Mouse (Mus musculus) kidney, adult 2 months (tissue): ENCODE measurements at regions not wholly inside any gene's neighbourhood (a gene's known extent, or its start where the extent isn't known, plus 50 kb on each side); places are given as distances from the start of the nearest gene placed in this dataset.

ENCODE experiments used
- DNase-seq: peaks from one replicate; pipeline ENCODE4 v3.0.0; 2021
- H3K27ac ChIP-seq: fragments of 200-500 bp; 2 replicates; pipeline ENCODE4 v1.5.1; 2012; ENCODE audit warnings: low read depth, low read length, control low read depth, inconsistent platforms; ENCODE audit not compliant: insufficient read depth
- H3K27me3 ChIP-seq: fragments of 200-500 bp; replicated peaks from 2 replicates; pipeline ENCODE4 v1.6.1; 2012; ENCODE audit warnings: mild to moderate bottlenecking, moderate library complexity, low read length, inconsistent platforms; ENCODE audit not compliant: control insufficient read depth, insufficient read depth
- H3K36me3 ChIP-seq: fragments of 200-500 bp; 2 replicates; pipeline ENCODE4 v1.6.1; 2012; ENCODE audit warnings: mild to moderate bottlenecking, moderate library complexity, low read length, inconsistent platforms; ENCODE audit not compliant: control insufficient read depth, insufficient read depth
- H3K4me1 ChIP-seq: fragments of 200-500 bp; 2 replicates; pipeline ENCODE4 v1.6.1; 2011; ENCODE audit warnings: low read length; ENCODE audit not compliant: control insufficient read depth, insufficient read depth
- H3K4me3 ChIP-seq: fragments of 200-500 bp; 2 replicates; pipeline ENCODE4 v1.5.1; 2011; ENCODE audit warnings: mild to moderate bottlenecking, low read depth, low read length, control low read depth; ENCODE audit not compliant: insufficient read depth
- CTCF ChIP-seq: fragments of 200-500 bp; conservative IDR thresholded peaks from 2 replicates; pipeline ENCODE4 v1.5.1; 2011; ENCODE audit warnings: low read depth, mild to moderate bottlenecking, control low read depth, low read length, moderate library complexity, mixed read lengths; ENCODE audit not compliant: insufficient read depth, insufficient read length
- POLR2A ChIP-seq: fragments of 200-500 bp; IDR thresholded peaks from one replicate; pipeline ENCODE4 v1.6.1; 2011; ENCODE audit warnings: low read depth, low read length, control low read depth
- WGBS: fragments of 180-500 bp; shearing (Covaris S2); methylation state at CpG from one replicate; pipeline ENCODE4 v1.1.7; 2018; 5-methylcytosine and 5-hydroxymethylcytosine counted together

DNA sequence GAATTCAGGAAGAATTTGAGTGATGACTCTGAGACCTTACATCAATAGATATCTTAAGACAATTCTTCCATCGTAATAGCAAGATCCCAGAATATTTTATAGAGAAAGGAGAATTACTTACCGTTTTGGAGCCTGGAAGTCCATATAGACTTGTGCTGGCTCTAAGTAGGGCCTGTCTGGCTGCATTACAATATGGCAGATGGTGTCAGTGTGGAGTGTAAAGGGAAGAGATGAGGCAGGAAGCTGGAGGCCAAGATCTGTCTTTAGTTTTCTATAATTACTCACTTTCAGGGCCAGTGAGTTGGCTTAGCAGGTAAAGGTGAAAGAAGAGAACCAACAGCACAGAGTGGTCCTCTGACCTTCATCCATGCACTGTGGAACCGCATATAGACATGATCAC is 63.9 kb upstream of the March10 start:
- Histone ChIP-seq H3K4me3 (no peak overlapping the region), H3K36me3 (no peaks in the 10 kb centered on the region), H3K4me1 (peaks cover under 1% of the 10 kb centered on the region), H3K27me3 (no peaks in the 10 kb centered on the region), H3K27ac (no peak overlapping the region)
- TF ChIP-seq CTCF (no peak), POLR2A (no peak)
- DNase-seq = no peak
- WGBS = 93% methylated on average over 3 of the region's 3 CpGs

DNA sequence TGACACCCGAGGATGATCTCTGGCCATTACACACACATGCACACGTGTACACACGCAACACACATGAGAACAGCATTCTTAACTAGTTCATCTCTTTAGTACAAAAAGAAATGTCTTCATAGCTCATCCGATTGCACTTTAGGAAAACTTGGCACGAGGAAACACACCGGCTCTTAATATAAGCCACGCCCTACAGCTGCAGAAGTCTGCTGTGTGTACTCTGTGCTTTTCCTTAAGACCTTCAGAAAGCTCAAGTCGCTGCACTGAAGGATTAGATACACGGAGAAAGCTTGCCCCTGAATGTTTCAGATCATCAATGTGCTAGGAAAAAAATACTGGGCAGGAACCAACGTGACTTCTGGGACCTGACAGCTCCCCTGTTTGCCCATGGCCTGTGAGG is 56.7 kb upstream of the March10 start:
- DNase-seq = no peak
- 79% methylated on average over 10 of the region's 10 CpGs for WGBS
- Histone ChIP-seq H3K4me1 (no peaks in the 10 kb centered on the region), H3K36me3 (no peaks in the 10 kb centered on the region), H3K27me3 (no peaks in the 10 kb centered on the region), H3K4me3 (no peak overlapping the region), H3K27ac (no peak overlapping the region)
- no peak for TF ChIP-seq CTCF
- no peak for TF ChIP-seq POLR2A

DNA sequence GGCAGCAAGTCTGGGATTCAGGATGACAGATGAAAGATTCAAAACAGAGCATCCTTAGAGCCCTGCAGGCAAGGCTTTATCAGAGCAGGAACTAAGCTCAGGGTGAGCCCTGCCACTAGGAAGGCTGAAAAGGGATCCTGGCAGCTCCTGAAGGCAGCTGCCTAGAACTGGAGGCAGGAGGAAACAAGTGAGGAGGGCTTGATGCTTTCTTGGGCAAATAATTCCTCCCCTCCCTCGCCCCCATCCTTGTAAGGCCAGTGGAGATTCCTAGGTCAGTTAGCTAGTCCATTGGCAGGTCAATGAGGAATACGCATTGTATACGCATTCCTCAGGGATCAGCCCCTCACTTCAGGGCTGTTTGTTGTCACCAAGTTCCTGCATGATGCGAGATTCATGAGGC is 54.1 kb upstream of the March10 start:
- H3K36me3 ChIP-seq = no peaks in the 10 kb centered on the region
- TF ChIP-seq CTCF = no peak
- TF ChIP-seq POLR2A = no peak
- WGBS = 68% methylated on average over 4 of the region's 4 CpGs
- H3K27ac ChIP-seq = no peak overlapping the region
- no peak for DNase-seq
- H3K27me3 ChIP-seq = no peaks in the 10 kb centered on the region
- H3K4me3 ChIP-seq = no peak overlapping the region
- H3K4me1 ChIP-seq = no peaks in the 10 kb centered on the region

DNA sequence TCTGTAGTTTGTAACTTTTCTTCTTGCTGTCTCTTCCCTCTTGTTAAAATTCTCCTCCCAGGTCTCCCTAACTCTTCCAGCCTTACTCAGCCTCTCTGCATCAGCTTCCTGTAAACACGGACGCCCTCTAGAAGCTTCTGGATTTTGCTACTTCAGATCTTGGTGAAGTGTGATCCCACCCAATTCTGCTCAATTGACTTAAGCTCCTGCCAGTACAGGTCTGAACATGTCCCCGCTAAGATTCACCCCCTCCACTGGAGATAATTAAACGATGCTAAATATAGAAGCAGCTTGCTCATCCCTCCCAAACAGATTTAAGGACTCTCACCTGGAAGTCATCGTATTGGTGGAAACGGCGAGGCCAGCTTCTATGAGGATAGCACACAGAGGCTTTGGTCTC is 53.5 kb upstream of the March10 start:
- no peaks in the 10 kb centered on the region for H3K27me3 ChIP-seq
- H3K4me3 ChIP-seq = no peak overlapping the region
- no peak overlapping the region for H3K27ac ChIP-seq
- H3K36me3 ChIP-seq = no peaks in the 10 kb centered on the region
- TF ChIP-seq CTCF (no peak), POLR2A (no peak)
- 79% methylated on average over 7 of the region's 7 CpGs for WGBS
- no peak for DNase-seq
- no peaks in the 10 kb centered on the region for H3K4me1 ChIP-seq

DNA sequence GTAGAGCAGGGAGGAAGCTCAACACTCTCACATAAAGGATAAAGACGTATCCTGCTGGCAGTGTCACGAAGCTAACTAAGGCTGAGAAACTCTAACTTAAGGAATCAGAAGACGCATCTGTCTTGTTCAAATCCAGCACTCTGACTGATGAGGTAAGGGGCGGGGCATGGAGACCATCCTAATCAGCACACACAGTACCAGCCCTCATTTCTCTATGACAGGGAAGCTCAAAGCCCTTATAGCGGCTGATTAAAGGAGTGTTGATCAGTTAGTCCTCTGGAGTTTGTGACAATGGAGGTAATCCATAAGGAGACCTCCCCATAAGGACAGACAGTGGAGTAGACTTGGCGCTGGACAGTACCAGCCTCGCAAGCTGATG is 52.1 kb upstream of the March10 start:
- Histone ChIP-seq H3K4me3 (no peak overlapping the region), H3K4me1 (no peaks in the 10 kb centered on the region), H3K27me3 (no peaks in the 10 kb centered on the region), H3K36me3 (no peaks in the 10 kb centered on the region), H3K27ac (no peak overlapping the region)
- TF ChIP-seq POLR2A = no peak
- TF ChIP-seq CTCF = no peak
- 96% methylated on average over 7 of the region's 7 CpGs for WGBS
- no peak for DNase-seq

DNA sequence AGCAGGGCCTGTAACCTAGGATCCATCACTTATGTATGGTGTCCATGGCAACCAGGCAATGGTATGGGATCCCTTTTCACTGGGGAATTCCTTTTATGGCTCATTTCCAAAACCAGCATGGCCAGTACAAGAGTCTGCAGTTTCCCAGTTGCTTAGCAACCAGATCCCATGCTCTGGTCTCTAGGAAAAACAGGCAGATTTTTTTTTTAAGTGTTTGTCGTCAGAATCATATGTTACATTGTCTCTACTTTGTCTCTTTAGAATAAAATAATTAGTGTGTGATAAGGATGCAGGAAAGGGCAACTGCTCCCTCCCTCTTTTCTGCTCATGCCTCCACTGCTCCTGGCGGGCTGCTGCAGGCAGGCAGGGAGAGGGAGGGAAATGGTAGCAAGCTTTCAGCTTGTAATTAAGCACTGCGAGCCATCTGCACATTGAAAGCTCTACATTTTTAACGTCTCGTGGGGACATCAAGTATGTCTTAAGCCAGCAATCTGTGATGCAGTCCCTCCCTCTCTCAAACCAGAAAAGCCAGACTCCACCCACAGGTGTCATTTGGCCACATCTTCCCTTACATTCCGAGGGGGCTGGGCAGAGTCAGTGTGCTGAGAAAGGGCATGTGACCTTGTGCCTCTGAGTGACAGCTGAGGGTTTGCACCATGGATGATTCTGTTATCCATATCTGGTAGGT is 51.6 kb upstream of the March10 start:
- 27% methylated on average over 6 of the region's 6 CpGs for WGBS
- H3K36me3 ChIP-seq = no peaks in the 10 kb centered on the region
- no peak overlapping the region for H3K27ac ChIP-seq
- no peak for DNase-seq
- no peak overlapping the region for H3K4me3 ChIP-seq
- no peaks in the 10 kb centered on the region for H3K27me3 ChIP-seq
- no peaks in the 10 kb centered on the region for H3K4me1 ChIP-seq
- TF ChIP-seq POLR2A = no peak
- no peak for TF ChIP-seq CTCF

DNA sequence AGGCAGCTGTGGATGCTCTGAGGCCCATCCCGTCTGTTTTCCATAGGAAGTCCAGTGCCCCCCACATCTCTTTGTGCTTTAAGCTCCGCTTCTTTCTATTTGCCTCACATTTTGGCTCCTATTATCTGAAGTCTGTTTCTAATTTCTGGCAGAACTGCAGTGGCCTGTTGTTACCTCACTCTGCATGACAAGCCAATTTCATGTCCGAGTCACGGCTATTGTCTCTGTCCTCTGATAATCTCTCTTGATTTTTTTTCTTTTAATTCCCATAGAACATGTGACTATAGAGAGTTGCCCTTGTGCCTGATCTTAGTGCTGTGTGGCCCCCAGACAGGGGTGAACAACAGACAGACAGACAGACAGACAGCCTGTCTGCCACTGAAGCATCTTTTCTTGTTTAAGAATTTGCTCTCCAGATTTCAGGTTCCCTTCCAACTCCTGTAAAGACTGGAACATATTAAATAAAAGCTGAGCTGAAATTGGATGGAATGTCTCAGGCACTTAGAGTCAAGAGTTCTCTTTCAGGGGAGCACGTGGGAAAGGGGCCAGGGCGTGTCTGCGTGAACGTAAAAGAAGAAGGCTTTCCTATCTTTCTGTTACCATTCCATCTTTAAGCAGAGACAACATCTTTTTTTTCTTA is 50.9 kb upstream of the March10 start:
- whole genome bisulfite sequencing = 80% methylated on average over 8 of the region's 8 CpGs
- Histone ChIP-seq H3K4me3 (no peak overlapping the region), H3K27me3 (no peaks in the 10 kb centered on the region), H3K36me3 (no peaks in the 10 kb centered on the region), H3K27ac (no peak overlapping the region), H3K4me1 (no peaks in the 10 kb centered on the region)
- TF ChIP-seq POLR2A = no peak
- TF ChIP-seq CTCF = no peak
- no peak for DNase-seq
